Mouse (Mus musculus) G1E (cell line): ENCODE measurements at regions not wholly inside any gene's neighbourhood (a gene's known extent, or its start where the extent isn't known, plus 50 kb on each side); places are given as distances from the start of the nearest gene placed in this dataset.

ENCODE experiments used
- CTCF ChIP-seq: IDR thresholded peaks from 2 replicates; pipeline ENCODE4 v1.5.1; 2012; ENCODE audit warnings: low read depth, low read length, inconsistent platforms, mixed read lengths
- GATA1 ChIP-seq: IDR thresholded peaks from 2 replicates; pipeline ENCODE4 v1.6.1; 2012; ENCODE audit warnings: borderline replicate concordance, low read length, inconsistent platforms, mixed read lengths
- TAL1 ChIP-seq: conservative IDR thresholded peaks from 2 replicates; pipeline ENCODE4 v1.6.1; 2012; ENCODE audit warnings: low read depth, low read length, inconsistent platforms, mixed read lengths

- TF ChIP-seq GATA1 = no peak
- no peak for TF ChIP-seq CTCF
- TF ChIP-seq TAL1 = no peak
Measured at GRCm38 (mm10) chr11:84738769-84739589, 80.3 kb downstream of the Mrm1 start.
